Mouse (Mus musculus): Measurements from ENCODE around the gene Eif2s3y. TPM values are rescaled to one million over a fixed set of nuclear protein-coding genes. Genes with fewer than 3 reads are reported as not detected.

The Eif2s3y gene
- 19.4 and 31.7 TPM in 2 replicates for polyA plus RNA-seq (2015; fragmentation: Nextera tagmentation; extraction: Ambion mirVana)

DNA sequence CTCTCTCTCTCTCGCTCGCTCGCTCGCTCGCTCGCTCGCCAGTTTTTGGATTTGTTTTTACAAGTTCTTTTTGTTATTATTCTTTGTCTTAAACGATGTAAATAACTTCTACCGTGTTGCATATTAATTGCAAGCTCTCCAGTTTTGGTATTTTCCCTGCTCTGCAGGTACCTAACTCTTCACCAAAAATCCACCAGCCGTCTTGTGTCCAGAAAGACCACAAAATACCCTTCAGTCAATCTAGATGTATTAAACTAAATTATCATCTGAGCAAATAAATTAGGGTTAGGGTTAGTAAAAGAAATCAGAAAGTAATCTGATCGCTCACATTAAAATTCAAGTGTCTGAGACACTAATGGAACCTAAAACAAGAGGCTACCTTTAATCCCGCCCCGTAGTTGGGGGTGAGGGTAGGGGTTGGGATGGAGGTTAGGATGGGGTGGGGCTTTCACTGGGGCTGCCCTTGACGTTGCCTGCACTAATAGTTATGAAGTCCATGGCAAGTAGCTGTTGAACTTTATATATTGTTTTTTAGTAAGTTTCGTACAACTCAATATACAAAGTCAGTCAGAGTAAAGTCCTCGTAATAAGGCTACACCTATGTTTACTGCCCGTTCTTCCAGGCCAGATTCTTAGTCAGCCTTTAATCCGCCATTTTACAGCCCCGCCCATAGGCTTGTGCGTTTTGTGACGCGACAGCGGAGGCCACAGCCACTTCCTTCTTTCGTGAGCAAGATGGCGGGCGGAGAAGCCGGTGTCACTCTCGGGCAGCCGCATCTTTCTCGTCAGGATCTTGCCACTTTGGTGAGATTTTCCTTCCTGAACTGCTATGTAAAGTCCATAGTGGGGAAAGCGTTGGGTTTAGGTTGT is at the start of gene Eif2s3y:
Gene Eif2s3y, plus strand, starts transcription at position 662 of the 870 bp plus-strand sequence.
- no peaks in the 10 kb centered on the region for H3K27me3 ChIP-seq (ENCODE audit: insufficient read depth, low read length)
- WGBS: 22% methylated on average over 10 of the region's 31 CpGs
- H3K4me3 ChIP-seq (ENCODE audit: low read length): peak within 1 kb of the TSS; percentile 46
- no peak within 1 kb of the TSS for H3K27ac ChIP-seq (ENCODE audit: low read length)
- H3K9me3 ChIP-seq (ENCODE audit: low read length): no peaks in the 10 kb centered on the region
- H3K4me2 ChIP-seq (replicated peaks; ENCODE audit: low read depth, low read length): 0 out of 2 replicates have a peak within 1 kb of the TSS, but pooled peaks have one; percentile 21
- no peak within 1 kb of the TSS for H3K9ac ChIP-seq (replicated peaks; ENCODE audit: low read length)
- no peaks in the 10 kb centered on the region for H3K4me1 ChIP-seq (ENCODE audit: insufficient read depth, low read length)
- ATAC-seq (ENCODE audit: low FRiP score, low TSS enrichment): peak; percentile 82
- no peaks in the 10 kb centered on the region for H3K36me3 ChIP-seq (ENCODE audit: insufficient read depth, low read length)

Small RNA genes within 50 kb of the gene (microRNA-seq; reads per million reads assigned to microRNA genes)
- gene Gm47281: not detected

Other genes starting within 250 kb of the Eif2s3y start
- gene Zfy1, start 213.1 kb upstream of the Eif2s3y start, polyA plus RNA-seq (2015; fragmentation: Nextera tagmentation; extraction: Ambion mirVana): not detected in 2 replicates
- not detected in 2 replicates for gene Uba1y, start 191.9 kb upstream of the Eif2s3y start, polyA plus RNA-seq (2015; fragmentation: Nextera tagmentation; extraction: Ambion mirVana)
- 6.5 and 11.8 TPM in 2 replicates for gene Kdm5d, start 112.8 kb upstream of the Eif2s3y start, polyA plus RNA-seq (2015; fragmentation: Nextera tagmentation; extraction: Ambion mirVana)
- 8.0 and 14.6 TPM in 2 replicates for gene Uty, start 235.2 kb downstream of the Eif2s3y start, polyA plus RNA-seq (2015; fragmentation: Nextera tagmentation; extraction: Ambion mirVana)

All from kidney, embryonic 16.5 days (tissue).